Mouse (Mus musculus) ES-Bruce4 (cell line): ENCODE measurements around the gene Cacna2d1.

Experiments
- CTCF ChIP-seq: IDR thresholded peaks from one replicate; pipeline ENCODE4 v1.8.1; 2011; ENCODE audit warnings: low read depth, low read length
- POLR2A ChIP-seq: IDR thresholded peaks from one replicate; pipeline ENCODE4 v1.8.1; 2011; ENCODE audit warnings: low read length; ENCODE audit not compliant: insufficient read depth

- no peak for TF ChIP-seq CTCF
- no peak for TF ChIP-seq POLR2A
Observed at GRCm38 (mm10) chr5:16253768-16254167, 319.3 kb downstream of the Cacna2d1 start.
